Mouse (Mus musculus): ENCODE data around the gene Vmn1r128.
"Not testable (repeated sequence)": the region's sequence is repeated elsewhere in the genome, so short reads cannot be mapped to it uniquely, and the experiment has no call there.

The Vmn1r128 gene

GRCm38 (mm10) chr7:21349073-21349472 lies at the start of gene Vmn1r128:
TSS of gene Vmn1r128 (plus strand) at chr7:21349373.
- DNase-seq (ENCODE audit: extremely low spot score, low read depth, low spot score): not testable (repeated sequence)

GRCm38 (mm10) chr7:21301367-21301766 lies 47.8 kb upstream of the Vmn1r128 start, which contains the start of gene Vmn1r126:
TSS of gene Vmn1r126 (minus strand) at chr7:21301467.
- not testable (repeated sequence) for DNase-seq (ENCODE audit: extremely low spot score, low read depth, low spot score)

- not testable (repeated sequence) for DNase-seq (ENCODE audit: extremely low spot score, low read depth, low spot score)
Measured at GRCm38 (mm10) chr7:21319761-21320160, 29.4 kb upstream of the Vmn1r128 start, which contains the start of gene Vmn1r127. TSS of gene Vmn1r127 (minus strand) at chr7:21319861.

GRCm38 (mm10) chr7:21361191-21361590 lies 12.0 kb downstream of the Vmn1r128 start, which contains the start of gene Vmn1r129:
TSS of gene Vmn1r129 (minus strand) at chr7:21361291.
- DNase-seq (ENCODE audit: extremely low spot score, low read depth, low spot score): not testable (repeated sequence)
